Mouse (Mus musculus): Measurements from ENCODE around the gene Pskh1. TPM values are rescaled to one million over a fixed set of nuclear protein-coding genes. Genes with fewer than 3 reads are reported as not detected.
A peak's percentile ranks its signal among the peaks of the same experiment; 100 is the strongest.

The Pskh1 gene
- total RNA-seq (2021) = 10 to 100 TPM; 13.5 to 13.6 TPM
- long read RNA-seq, experiment 1, transcript Pskh1-201 (3 exons, 3,255 nt) = major isoform, 10 of 14 reads
- long read RNA-seq, experiment 1, partial matches to known transcripts = 4 of 14 reads
- long read RNA-seq, experiment 1, other reads (novel, unspliced or antisense) = 0 of 14 reads
- long read RNA-seq, experiment 2, transcript Pskh1-201 (3 exons, 3,255 nt) = major isoform, 7 of 11 reads
- long read RNA-seq, experiment 2, partial matches to known transcripts = 4 of 11 reads
- long read RNA-seq, experiment 2, other reads (novel, unspliced or antisense) = 0 of 11 reads

- DNase-seq (ENCODE audit: low spot score) = peak; percentile 91
Measured at GRCm38 (mm10) chr8:105900180-105900940, at the start of gene Pskh1. Gene Pskh1, plus strand, starts transcription at chr8:105900441.

- DNase-seq (ENCODE audit: low spot score) = no peak
Measured at GRCm38 (mm10) chr8:105850611-105851010, 49.6 kb upstream of the Pskh1 start.

- peak; percentile 92 for DNase-seq (ENCODE audit: low spot score)
Measured at GRCm38 (mm10) chr8:105851651-105852143, 48.5 kb upstream of the Pskh1 start.

GRCm38 (mm10) chr8:105852146-105852729 is 48.0 kb upstream of the Pskh1 start:
- DNase-seq (ENCODE audit: low spot score) = no peak

GRCm38 (mm10) chr8:105853178-105853577 is 47.1 kb upstream of the Pskh1 start, which contains the start of gene Cenpt:
Gene Cenpt, minus strand, starts transcription at chr8:105853278.
- no peak for DNase-seq (ENCODE audit: low spot score)

GRCm38 (mm10) chr8:105854303-105854702 is 45.9 kb upstream of the Pskh1 start:
- no peak for DNase-seq (ENCODE audit: low spot score)

GRCm38 (mm10) chr8:105854715-105855216 is 45.5 kb upstream of the Pskh1 start, which contains the start of gene Thap11:
Gene Thap11, plus strand, starts transcription at chr8:105855132.
- DNase-seq (ENCODE audit: low spot score) = peak; percentile 94

- DNase-seq (ENCODE audit: low spot score) = peak; percentile 49
Measured at GRCm38 (mm10) chr8:105855248-105856167, 44.7 kb upstream of the Pskh1 start.

GRCm38 (mm10) chr8:105856168-105856835 is 43.9 kb upstream of the Pskh1 start:
- no peak for DNase-seq (ENCODE audit: low spot score)

- no peak for DNase-seq (ENCODE audit: low spot score)
Measured at GRCm38 (mm10) chr8:105858495-105858894, 41.7 kb upstream of the Pskh1 start.

- DNase-seq (ENCODE audit: low spot score) = no peak
Measured at GRCm38 (mm10) chr8:105859314-105859713, 40.9 kb upstream of the Pskh1 start.

- DNase-seq (ENCODE audit: low spot score) = peak; percentile 98
Measured at GRCm38 (mm10) chr8:105860143-105860981, 39.9 kb upstream of the Pskh1 start, which contains the start of gene Nutf2. Gene Nutf2, plus strand, starts transcription at chr8:105860580.

- DNase-seq (ENCODE audit: low spot score) = no peak
Measured at GRCm38 (mm10) chr8:105861951-105862350, 38.3 kb upstream of the Pskh1 start.

GRCm38 (mm10) chr8:105866364-105867029 is 33.7 kb upstream of the Pskh1 start:
- no peak for DNase-seq (ENCODE audit: low spot score)

GRCm38 (mm10) chr8:105874301-105874700 is 25.9 kb upstream of the Pskh1 start:
- peak; percentile 69 for DNase-seq (ENCODE audit: low spot score)

GRCm38 (mm10) chr8:105880754-105881520 is 19.3 kb upstream of the Pskh1 start, which contains the start of gene Edc4:
Gene Edc4, plus strand, starts transcription at chr8:105880881.
- DNase-seq (ENCODE audit: low spot score) = peak; percentile 88

- no peak for DNase-seq (ENCODE audit: low spot score)
Measured at GRCm38 (mm10) chr8:105889756-105890465, 10.3 kb upstream of the Pskh1 start.
